Mouse (Mus musculus): ENCODE results near the gene Exoc1.

GRCm38 (mm10) chr5:76590009-76590408 is 60.9 kb downstream of the Exoc1 start:
- TF ChIP-seq EP300 (optimal IDR thresholded peaks at IDR 0.05): no peak
- no peak for TF ChIP-seq CTCF (IDR thresholded peaks at IDR 0.05; ENCODE audit: low read depth)
